Mouse (Mus musculus) MN1 (cell line): ENCODE results near the gene Esam.

Experiments used
- DNase-seq: peaks from one replicate; pipeline ENCODE4 v3.0.0-alpha.2; 2016; ENCODE audit warnings: low spot score

Gene Esam

GRCm38 (mm10) chr9:37527396-37528224 is at the start of gene Esam:
Gene Esam, plus strand, starts transcription at chr9:37528078.
- no peak for DNase-seq

GRCm38 (mm10) chr9:37485146-37485545 is 42.7 kb upstream of the Esam start:
- DNase-seq: no peak

GRCm38 (mm10) chr9:37488041-37488440 is 39.8 kb upstream of the Esam start:
- no peak for DNase-seq

GRCm38 (mm10) chr9:37488611-37489396 is 39.1 kb upstream of the Esam start, which contains the start of gene Msantd2:
Gene Msantd2, plus strand, starts transcription at chr9:37489319.
- DNase-seq: peak; percentile 80

GRCm38 (mm10) chr9:37489446-37490120 is 38.3 kb upstream of the Esam start:
- peak; percentile 64 for DNase-seq

- DNase-seq: no peak
Observed at GRCm38 (mm10) chr9:37495761-37496160, 32.1 kb upstream of the Esam start.

- no peak for DNase-seq
Observed at GRCm38 (mm10) chr9:37496325-37496724, 31.6 kb upstream of the Esam start.

- DNase-seq: no peak
Observed at GRCm38 (mm10) chr9:37500201-37500600, 27.7 kb upstream of the Esam start.

GRCm38 (mm10) chr9:37501170-37501569 is 26.7 kb upstream of the Esam start:
- no peak for DNase-seq

- DNase-seq: no peak
Observed at GRCm38 (mm10) chr9:37504348-37504747, 23.5 kb upstream of the Esam start.

- DNase-seq: no peak
Observed at GRCm38 (mm10) chr9:37506023-37506422, 21.9 kb upstream of the Esam start.

GRCm38 (mm10) chr9:37512097-37512496 is 15.8 kb upstream of the Esam start:
- no peak for DNase-seq

GRCm38 (mm10) chr9:37514456-37514855 is 13.4 kb upstream of the Esam start:
- DNase-seq: no peak

- peak; percentile 7 for DNase-seq
Observed at GRCm38 (mm10) chr9:37517467-37517866, 10.4 kb upstream of the Esam start.

- no peak for DNase-seq
Observed at GRCm38 (mm10) chr9:37518991-37519390, 8.9 kb upstream of the Esam start.

GRCm38 (mm10) chr9:37519995-37520394 is 7.9 kb upstream of the Esam start:
- no peak for DNase-seq

GRCm38 (mm10) chr9:37525461-37525860 is 2.4 kb upstream of the Esam start:
- no peak for DNase-seq

GRCm38 (mm10) chr9:37526443-37527395 is 1.2 kb upstream of the Esam start:
- no peak for DNase-seq

GRCm38 (mm10) chr9:37528225-37528970 is 520 bp downstream of the Esam start:
- no peak for DNase-seq

- peak; percentile 33 for DNase-seq
Observed at GRCm38 (mm10) chr9:37530031-37530887, 2.4 kb downstream of the Esam start.
